Mouse (Mus musculus) 416B (cell line): ENCODE data around the gene Gm20422.
"Not testable (repeated sequence)": the region's sequence is repeated elsewhere in the genome, so short reads cannot be mapped to it uniquely, and the experiment has no call there.

Experiments
- DNase-seq: peaks from one replicate; pipeline ENCODE4 v3.0.0; 2011; ENCODE audit warnings: low read depth

The Gm20422 gene

DNA sequence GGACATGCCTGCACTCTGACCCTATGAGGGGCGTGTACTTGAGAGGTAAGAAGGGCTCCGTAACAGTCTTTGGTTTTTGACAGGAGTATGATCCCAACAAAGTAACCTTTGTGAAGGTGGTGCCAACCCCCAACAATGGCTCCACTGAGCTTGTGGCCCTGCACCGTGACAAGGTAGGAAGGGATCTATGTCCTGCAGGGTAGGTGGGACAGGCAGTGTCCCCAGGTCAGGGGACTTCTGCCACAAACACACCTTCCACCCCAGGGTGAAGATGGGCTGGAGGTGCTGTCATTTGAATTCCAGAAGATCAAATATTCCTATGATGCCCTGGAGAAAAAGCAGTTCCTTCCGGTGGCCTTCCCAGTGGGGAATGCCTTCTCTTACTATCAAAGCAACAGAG, 19.0 kb upstream of the Gm20422 start:
- DNase-seq: no peak

DNA sequence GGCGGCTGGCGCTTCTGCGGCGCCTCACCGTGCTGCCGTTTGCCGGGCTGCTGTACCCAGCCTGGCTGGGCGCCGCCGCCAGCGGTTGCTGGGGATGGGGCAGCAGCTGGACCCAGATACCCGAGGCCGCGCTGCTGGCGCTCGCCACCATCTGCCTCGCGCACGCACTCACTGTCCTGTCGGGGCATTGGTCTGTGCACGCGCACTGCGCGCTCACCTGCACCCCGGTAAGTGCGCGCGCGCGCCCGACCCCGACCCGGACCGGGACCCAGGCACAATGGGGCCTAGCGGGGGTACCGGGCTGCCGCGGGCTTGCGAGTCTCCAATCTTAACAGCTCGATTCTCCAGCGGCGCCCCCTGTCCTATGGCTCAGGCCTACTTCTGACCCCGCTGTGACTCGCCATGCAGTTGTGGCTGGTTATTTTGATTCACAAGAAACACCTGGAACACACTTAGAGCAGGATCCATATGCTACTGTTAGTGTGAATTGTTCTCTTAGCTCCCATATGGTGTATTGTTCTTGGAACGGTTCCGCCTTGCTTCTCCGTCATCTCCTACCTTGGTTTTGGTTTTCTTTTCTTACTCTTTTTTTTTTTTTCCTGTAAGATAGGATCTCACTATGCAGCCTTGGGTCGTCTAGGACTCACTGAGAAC, 16.9 kb upstream of the Gm20422 start:
- DNase-seq: peak; percentile 59

DNA sequence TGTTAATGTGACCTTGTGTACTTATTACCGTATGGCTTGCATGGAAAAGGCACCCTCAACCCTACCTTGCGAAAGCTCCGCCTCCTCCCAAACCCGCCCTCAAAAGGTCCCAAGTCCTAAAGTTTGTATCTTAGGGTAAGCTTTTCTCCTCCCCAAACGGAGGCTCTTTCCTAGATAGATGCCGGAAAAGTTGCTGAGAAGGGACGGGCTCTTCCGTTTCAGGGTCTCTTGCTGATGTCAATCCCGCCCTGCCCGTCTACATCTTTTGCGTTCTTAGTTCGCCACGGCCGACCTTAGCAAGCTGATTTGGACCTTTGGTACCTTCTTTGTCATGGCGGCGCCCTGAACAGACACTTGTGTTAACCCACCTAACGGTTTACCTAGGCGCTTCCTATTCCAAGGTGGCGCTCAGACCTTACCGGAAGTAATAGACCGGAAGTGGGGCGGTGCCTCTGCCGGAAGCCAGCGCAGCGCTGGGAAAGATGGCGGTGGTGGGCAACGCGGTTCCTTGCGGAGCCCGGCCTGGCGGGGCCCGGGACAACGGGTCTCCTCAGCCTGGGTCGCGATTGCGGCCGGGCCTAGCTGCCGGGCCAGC, 16.2 kb upstream of the Gm20422 start, which contains the start of the genes Atp13a1 and Zfp866:
Atp13a1 (plus strand) TSS at position 391 of the 595 bp plus-strand sequence.
Zfp866 (minus strand) TSS at position 406 of the 595 bp plus-strand sequence.
- DNase-seq: peak; percentile 92

DNA sequence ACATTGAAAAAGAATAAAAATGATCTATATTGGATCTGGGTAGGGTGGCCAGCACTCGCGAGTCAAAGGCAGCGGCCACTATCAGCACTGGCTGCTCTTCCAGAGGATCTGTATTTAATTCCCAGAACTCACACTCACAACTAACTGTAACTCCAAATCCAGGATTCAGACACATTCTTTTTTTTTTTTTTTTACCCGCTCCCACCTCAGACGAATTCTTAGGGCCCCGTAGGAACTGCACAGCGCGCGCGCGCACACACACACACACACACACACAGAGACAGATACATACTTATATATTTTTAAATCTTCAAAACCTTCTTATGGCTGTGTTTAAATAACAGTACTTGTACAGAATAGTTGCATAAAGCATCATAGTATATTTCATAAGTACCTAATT, 15.7 kb upstream of the Gm20422 start:
- DNase-seq: no peak

DNA sequence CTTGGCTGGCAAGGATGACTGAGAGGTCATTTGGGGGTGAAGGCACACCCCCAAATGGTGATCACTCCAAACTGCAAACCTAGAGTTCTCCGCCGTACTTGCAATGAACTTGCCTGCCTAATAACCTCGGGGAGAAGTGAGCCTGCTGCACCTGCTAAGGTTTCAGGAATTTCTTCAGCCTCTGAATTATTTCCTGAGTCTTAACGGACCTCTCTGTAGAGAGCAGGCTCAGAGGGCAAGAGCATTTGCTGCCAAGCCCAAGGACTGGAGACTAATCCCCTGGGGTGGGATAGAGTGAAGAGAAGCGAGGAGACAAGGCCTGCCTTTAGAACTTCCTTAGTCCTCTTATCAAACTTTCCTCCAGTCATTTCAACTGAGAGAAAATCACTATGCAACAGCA, 15.0 kb upstream of the Gm20422 start:
- peak; percentile 47 for DNase-seq

DNA sequence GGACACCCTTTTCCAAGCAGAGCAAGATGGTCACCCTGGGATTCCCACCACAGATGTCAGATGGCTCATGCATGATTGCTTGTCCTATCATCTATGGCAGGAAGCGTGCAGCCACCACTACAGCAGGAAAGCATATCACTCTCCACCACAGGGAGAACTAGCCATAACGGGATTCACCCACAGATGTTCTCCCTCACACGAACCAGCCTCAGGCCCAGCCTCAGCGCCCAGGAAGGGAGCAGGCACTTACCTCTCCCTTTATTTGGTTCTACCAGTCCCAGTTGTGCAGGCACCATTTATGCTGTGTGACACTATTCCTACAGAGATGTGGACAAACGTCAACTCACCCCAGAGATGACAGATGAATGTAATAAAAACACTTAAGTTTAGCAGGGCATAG, 14.4 kb upstream of the Gm20422 start:
- DNase-seq: peak; percentile 42

DNA sequence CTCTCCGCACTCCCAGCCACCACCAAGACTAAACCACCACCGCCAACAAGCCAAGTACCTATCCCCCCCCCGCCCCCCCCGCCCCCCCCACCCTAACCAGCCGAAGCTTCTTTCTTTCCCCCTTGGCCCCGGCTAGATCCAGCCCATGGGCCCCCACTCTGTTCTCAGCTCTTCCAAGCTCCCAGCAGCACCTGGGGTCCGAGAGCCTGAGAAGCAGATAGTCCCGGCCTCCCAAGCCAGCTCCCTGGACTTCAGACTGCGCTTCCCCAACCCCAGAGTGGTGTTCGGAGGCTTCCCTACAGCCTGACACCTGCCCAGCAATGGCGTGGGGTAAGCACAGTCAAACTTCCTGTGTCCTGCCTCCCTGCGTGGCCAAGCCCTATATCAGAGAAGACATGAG, 2.4 kb upstream of the Gm20422 start:
- no peak for DNase-seq

DNA sequence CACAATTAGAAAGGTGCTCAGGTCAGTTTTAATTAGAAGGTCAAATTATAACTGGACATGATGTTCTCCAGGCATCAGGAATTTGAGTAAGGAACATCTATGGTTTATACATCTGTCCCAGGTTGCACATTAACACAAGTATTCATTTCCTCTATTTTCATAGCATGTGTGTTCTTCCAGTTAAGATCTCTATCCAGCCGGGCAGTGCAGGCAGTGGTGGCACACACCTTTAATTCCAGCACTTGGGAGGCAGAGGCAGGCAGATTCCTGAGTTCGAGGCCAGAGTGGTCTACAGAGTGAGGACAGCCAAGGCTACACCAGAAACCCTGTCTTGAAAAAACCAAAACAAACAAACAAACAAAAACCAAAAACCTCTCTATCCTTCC, 456 bp upstream of the Gm20422 start:
- no peak for DNase-seq

DNA sequence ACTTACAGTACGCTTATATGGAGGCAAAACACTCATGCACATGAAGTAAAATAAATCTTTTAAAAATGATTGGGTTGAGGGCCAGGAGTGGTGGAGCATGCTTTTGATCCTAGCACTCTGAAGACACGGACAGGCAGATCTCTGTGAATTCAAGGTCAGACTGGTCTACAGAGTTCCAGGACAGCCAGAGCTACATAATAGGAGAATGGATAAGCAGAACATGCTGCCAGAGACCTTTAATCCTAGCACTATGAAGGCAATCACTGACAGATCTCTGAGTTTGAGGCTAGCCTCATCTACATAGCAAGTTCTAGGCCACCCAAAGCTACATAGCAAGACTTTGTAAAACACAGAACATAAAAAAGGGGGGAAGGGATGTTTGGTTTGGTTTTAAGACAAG, 2.6 kb downstream of the Gm20422 start:
- no peak for DNase-seq

DNA sequence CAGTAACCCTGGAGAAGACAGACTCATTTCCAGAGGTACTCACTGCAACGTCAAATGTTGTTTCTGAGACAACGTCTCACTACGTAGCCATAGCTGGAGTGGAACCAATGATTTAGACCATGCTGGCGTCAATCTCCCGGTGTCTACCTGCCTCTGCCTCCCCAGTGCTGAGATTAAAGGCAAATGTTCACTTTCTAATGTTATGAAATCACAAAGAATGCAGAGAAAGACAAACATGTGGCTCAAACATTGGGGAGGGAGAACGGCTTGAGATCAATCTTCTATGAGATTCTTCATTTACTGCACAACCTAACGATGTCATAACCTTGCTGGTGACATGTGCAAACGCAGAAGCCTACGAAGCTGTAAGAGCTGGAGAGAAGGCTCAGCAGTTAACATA, 3.5 kb downstream of the Gm20422 start:
- no peak for DNase-seq

DNA sequence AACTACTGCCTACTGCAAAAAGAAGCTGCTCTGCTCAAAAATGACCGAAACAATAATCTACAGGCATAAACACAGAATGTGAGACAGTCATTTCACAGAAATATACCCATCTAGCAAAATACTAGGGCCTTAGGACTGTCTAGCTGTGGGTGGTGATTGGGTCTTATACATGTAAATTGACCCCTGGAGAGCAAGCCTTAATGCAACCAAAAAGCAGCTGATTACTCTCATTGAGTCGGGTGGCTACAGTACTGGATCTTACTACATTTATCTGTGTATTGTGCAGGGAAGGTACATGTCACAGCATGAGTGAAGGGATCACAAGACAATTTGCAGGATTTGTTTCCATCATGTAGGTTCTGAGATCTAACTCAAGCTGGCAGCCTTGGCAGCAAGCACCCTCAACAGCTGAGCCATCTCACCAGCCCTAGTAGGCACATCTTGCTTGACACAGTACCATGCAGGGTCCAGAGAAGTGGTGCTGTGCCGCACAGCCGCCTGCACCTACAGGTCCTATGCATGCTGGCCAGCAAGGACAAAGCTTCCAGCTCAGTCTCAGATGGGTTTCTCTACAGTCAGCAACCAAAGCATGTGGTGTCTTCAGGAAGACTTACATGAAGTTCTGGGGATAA, 12.8 kb downstream of the Gm20422 start:
- DNase-seq: no peak

DNA sequence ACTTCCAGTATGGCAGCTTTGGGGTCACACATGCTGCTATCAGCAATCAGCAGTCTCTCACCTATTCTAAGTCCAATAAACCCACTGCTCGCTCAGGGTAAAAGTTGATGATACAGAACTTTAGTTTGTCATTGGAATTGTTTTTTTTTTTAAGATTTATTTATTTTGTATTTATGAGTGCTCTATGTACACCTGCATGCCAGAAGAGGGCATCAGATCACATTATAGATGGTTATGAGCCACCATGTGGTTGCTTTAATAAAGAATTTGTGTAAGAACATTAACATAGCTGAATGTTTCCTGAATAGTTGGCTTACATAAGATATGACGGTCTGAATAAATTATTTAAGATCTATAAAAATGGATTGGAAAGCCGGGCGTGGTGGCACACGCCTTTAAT, 16.4 kb downstream of the Gm20422 start:
- peak; percentile 24 for DNase-seq

DNA sequence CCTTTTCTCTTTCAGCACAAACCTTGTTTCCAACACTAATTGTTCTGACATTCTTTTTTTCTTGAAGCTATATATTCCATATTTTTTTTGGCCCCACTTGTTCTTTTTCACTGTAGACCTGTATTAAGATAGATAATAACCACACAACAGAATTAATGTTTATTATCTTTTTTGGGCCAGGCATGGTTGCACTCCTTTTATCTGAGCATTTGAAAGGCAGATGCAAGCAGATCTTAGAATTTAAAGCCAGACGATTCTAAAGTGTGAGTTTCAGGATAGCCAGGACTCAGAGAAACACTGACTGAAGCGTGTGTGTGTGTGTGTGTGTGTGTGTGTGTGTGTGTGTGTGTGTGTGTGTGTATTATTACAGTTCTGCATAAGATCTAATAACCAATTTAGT, 22.2 kb downstream of the Gm20422 start:
- DNase-seq: no peak

DNA sequence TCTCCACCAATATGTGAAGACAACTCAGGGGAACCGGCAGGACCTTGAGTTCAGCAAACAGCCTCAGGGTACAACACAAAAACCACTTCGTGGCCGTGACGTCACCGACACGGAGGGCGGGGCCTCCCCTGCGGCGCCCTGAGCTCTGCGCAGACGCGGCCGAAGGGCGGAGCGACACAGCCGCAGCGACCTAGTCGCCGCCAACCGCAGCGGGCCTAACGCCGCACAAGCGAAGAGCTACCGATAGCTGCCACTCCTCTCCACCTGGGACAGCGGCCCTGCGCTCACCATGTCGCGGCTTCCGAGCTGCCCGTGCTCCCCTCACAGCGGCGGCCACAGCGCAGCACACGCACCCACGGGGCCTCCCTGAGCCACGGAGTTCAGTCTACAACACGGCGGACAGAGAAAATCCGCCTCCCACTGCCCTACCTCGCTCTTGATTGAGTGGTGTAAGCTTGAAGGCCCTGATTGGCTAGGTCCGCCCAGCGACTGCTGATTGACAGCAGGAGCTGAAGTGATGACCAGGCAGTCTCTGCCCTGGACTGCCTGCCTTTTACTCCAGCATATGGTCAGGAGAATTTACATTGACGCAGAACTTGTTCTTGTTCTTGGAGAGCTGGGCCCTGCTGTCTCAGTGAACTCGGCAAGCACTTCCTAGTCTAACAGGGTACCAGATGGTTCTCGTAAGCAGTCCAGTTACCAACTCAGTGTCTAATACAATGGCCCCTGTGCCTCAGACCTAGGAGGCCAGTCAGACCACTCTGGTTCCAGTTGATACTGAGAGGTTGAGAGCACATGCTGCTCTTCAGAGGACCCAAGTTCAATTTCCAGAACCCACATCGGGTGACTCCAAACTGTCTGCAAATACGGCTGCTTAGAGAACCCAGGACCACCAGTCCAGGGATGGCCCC, 24.9 kb downstream of the Gm20422 start, which contains the start of gene Zfp963:
Zfp963 (minus strand) TSS at position 427 of the 911 bp plus-strand sequence.
- DNase-seq: peak; percentile 98

DNA sequence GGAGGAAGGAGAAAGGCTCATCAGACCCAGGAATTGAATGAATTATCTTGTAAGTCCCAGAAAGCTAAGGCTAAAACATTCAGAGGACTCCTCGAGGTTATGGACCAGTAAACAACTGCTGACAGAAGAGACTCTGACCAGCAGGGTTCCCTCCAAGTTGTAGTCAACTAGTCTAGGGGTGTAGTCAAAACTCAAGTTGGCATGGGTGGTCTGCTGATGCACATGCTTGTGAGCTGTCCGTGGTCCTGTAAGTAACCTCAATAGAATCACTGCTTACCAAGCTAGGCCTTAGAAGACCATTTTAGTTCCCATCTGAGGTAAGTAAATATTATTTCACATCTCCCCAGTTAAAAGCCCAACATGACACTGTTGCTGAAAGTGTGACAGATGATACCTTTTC, 33.5 kb downstream of the Gm20422 start:
- DNase-seq: peak; percentile 33

DNA sequence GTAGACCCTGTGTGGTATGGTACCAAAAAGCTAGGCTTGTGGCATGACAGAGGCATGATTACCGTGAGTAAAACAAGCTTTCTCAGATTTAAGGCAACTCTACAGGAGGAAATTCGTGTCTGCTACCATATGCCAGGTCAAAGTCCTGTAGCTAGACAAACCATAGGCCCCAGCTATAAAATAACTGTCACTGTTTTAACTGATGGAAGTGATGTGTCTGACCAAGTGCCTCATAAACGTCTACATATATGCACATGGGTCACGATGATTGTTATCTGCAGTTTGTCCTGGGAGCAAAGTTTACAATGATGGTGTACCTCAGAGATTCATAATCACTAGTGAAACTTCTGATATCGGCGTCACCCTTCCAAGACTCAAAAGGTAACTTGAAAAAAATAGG, 33.9 kb downstream of the Gm20422 start:
- DNase-seq: no peak

DNA sequence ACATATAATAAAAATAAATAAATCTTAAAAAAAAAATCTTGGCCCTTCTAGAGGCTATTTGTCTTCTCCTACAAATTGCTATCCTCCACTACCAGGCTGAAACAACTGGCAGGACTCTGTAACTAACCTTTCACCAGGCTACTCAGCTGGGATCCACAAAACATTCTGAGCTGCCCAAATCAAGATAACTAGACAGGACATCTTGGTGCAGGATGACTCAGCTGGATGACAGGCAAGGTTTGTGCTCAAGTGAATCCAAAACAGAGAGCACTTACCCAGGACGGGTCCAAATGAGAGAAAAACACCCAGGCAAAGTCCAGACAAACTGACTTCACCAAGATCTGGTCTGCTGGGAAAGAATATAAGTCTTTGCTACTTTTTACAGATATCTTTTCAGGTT, 39.2 kb downstream of the Gm20422 start:
- no peak for DNase-seq

DNA sequence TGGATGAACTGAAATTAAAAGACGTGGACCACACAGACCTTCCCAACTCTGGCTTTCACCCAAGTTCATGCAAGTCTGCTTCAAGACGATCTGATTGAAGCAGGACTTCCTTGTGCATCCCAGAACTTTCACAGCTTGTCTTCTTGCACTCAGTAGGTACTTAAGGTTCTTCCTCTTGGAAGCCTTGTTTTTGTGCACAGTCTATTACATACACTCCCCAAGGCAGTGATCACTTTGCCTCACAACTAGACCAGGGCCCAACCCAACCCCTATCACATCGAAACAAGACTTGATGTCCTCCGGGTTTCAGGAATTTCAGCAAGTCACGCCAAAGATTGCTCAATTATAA, 57.5 kb downstream of the Gm20422 start:
- DNase-seq: no peak

DNA sequence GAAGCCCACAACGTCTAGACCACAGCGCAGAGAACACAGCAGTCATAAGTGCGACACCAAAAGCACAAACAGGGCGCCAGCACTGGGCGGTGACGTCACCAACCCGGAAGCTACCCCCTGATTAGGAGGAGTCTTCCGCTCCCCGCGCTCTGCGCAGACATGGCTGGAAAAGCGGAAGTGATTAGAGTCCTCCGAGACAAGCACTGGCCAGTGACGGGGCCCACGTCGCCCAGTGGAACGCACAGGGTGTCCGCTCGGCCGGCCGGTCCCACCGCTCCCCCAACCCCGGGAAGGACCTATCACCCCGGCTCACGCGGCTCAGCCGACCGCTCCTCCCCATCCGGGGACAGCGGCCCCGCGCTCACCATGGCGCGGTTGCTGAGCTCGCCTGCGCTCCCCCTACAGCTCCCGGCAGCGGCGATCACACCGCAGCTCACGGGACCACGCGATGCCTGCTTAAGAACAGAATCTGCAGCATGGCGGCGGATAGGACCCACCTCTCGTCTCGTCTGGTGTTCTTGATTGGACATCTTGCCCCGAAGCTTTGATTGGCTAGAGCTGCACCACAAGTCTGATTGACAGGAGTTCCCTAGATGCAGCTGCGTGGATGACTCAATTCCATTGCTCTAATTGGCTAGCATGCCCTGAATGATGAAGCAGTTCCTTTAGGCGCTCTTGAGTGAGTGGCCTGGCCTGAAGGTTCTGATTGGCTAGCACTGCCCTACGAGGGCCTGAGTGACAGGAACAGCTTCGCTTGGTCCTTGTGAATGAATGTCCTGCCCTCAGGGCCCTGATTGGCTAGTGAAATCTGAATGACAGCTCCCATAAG, 58.1 kb downstream of the Gm20422 start:
- DNase-seq: peak; percentile 100

DNA sequence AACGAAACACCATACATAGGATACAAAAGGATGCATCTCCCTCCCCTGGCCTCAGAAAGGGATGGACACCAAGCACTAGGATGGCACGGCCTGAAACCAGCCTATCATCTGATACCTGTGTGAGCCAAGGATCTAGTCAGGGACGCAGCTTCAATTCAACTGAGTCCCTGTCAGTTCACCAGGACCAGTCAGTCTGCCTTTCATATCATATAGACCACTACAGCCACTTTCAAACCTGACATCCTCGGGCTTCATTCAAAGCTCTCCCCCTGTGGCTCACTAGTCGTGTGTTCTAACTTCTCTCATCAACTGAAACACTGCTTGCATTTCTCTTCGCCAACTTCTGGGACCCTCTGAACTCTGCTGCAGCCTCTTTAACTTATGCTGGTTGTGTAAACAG, 59.3 kb downstream of the Gm20422 start:
- DNase-seq: no peak

DNA sequence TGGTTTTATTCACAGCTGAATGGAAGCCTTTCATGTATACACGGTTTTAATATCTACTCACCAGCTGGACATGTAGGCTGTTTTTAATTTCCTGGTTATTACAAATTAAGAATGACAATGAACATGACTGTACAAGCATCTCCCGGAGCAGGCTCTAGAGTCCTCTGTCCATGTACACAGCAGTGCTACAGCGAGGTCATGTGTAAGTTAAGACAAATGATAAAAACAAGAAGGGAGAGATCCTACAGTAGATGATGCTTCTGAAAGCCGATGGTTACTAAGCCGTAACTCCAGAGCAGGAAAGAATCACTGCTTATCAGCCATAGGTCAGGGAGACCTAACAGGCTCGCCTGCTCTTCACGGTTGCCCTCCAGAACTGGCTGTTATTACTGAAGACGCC, 61.2 kb downstream of the Gm20422 start:
- no peak for DNase-seq

DNA sequence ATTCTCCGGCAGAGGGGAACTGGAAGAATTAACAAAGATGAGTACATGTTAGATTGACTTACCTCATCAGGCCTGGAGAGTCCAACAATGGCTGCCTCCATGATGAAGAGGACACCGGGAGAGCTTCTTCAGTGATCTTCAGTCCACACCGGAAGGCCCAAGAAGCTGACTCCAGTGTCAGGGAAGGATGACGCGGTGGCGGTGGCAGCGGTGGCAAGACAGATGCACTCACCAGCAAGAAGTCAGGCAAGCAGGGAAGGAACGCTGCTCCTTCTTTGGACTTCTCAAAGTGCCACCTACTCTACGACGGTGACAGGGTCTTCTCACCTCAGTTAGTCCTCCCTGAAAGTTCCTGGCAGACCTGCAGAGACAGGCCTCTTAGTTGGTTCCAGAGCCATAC, 64.1 kb downstream of the Gm20422 start, which contains the start of gene Zfp869:
Zfp869 (minus strand) TSS at position 101 of the 400 bp plus-strand sequence.
- not testable (repeated sequence) for DNase-seq
